Mouse (Mus musculus): Measurements from ENCODE around the gene Syndig1l. TPM values are rescaled to one million over a fixed set of nuclear protein-coding genes. Genes with fewer than 3 reads are reported as not detected.

The Syndig1l gene
- polyA plus RNA-seq, 1 experiment from 2014 or later: not detected

DNA sequence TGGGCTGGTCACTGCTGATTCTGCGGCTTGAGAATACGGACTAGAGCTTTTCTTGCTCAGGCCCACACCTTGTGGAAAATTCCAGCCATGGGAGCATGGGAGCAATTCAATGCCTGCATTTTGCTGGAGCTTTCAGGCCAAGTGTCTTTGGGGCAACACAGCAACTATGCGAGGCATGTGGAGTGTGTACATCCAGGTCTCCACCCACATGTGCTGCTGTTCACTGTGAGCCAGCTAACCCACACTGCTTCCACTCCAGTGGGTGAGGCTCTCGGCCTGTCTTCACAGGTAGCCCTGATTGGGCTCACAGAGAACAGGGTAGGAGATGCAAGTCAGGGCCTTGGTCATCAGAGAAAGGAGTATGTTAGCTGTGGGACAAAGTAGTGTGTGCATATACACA is 9.2 kb upstream of the Syndig1l start:
- Histone ChIP-seq H3K27me3 (replicated peaks; ENCODE audit: low read depth, poor library complexity, severe bottlenecking) (peaks cover 6% of the 10 kb centered on the region; the same call in 1 of the 2 replicates), H3K4me3 (no peak overlapping the region), H3K36me3 (replicated peaks) (no peaks in the 10 kb centered on the region), H3K4me1 (peaks cover 13% of the 10 kb centered on the region), H3K27ac (replicated peaks) (no peak overlapping the region), H3K9me3 (no peaks in the 10 kb centered on the region)
- DNase-seq (ENCODE audit: low spot score): no peak
- 88% methylated on average over 4 of the region's 4 CpGs for WGBS

GRCm38 (mm10) chr12:84706886-84707285 is 8.3 kb upstream of the Syndig1l start:
- H3K4me1 ChIP-seq: peaks cover 13% of the 10 kb centered on the region
- H3K9me3 ChIP-seq: no peaks in the 10 kb centered on the region
- no peak for DNase-seq (ENCODE audit: low spot score)
- H3K4me3 ChIP-seq: no peak overlapping the region
- H3K27me3 ChIP-seq (replicated peaks; ENCODE audit: low read depth, poor library complexity, severe bottlenecking): peaks cover 15% of the 10 kb centered on the region
- no peaks in the 10 kb centered on the region for H3K36me3 ChIP-seq (replicated peaks)
- H3K27ac ChIP-seq (replicated peaks): no peak overlapping the region
- 79% methylated on average over 4 of the region's 4 CpGs for WGBS

GRCm38 (mm10) chr12:84702586-84702985 is 4.0 kb upstream of the Syndig1l start:
- H3K27ac ChIP-seq (replicated peaks): no peak overlapping the region
- WGBS: 56% methylated on average over 7 of the region's 7 CpGs
- H3K36me3 ChIP-seq (replicated peaks): no peaks in the 10 kb centered on the region
- no peaks in the 10 kb centered on the region for H3K9me3 ChIP-seq
- DNase-seq (ENCODE audit: low spot score): no peak
- H3K27me3 ChIP-seq (replicated peaks; ENCODE audit: low read depth, poor library complexity, severe bottlenecking): peaks cover 58% of the 10 kb centered on the region
- H3K4me1 ChIP-seq: peaks cover 24% of the 10 kb centered on the region
- no peak overlapping the region for H3K4me3 ChIP-seq

DNA sequence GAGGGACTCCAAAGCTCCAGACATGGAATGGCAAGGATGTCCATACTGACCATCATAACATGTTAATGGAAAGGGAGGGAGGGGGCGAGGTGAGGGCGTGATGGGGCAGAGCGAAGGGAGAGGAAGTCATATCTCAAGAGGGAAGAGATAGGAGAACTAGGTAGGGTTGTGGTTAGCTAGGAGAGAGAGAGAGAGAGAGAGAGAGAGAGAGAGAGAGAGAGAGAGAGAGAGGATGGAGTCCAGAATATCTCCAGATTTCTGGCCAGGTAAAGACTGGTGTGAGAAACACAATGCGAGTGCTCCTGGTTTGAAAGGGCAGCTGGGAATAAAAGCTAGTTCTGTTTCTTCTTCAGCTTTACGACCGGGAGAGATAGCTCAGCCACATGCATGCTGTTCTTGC is 6.5 kb downstream of the Syndig1l start:
- peaks cover 8% of the 10 kb centered on the region for H3K27me3 ChIP-seq (replicated peaks; ENCODE audit: low read depth, poor library complexity, severe bottlenecking)
- no peak overlapping the region for H3K27ac ChIP-seq (replicated peaks)
- WGBS: 85% methylated on average over 6 of the region's 6 CpGs
- H3K4me1 ChIP-seq: no peaks in the 10 kb centered on the region
- H3K36me3 ChIP-seq (replicated peaks): no peaks in the 10 kb centered on the region
- H3K4me3 ChIP-seq: no peak overlapping the region
- DNase-seq (ENCODE audit: low spot score): no peak
- H3K9me3 ChIP-seq: no peaks in the 10 kb centered on the region

DNA sequence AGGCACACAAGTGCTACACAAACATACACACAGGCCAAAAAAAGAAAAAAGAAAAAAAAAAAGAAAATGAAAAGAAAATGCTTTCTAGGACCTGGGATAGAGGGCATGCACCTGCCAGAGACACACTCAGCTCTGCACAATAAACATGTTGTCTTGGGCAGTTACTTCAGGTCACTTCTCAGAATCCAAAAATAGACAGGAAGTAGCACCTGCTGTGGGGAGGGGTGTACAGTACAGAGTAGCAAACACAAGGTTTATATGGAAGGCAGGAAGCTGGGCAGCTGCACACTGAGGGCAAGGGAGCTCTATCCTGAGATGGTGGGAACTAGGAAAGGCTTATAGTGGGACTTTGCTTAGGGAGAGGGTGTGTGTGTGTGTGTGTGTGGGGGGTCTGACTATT is 7.3 kb downstream of the Syndig1l start:
- Histone ChIP-seq H3K9me3 (no peaks in the 10 kb centered on the region), H3K4me1 (no peaks in the 10 kb centered on the region), H3K27ac (replicated peaks) (no peak overlapping the region), H3K27me3 (replicated peaks; ENCODE audit: low read depth, poor library complexity, severe bottlenecking) (peaks cover under 1% of the 10 kb centered on the region; the same call in 1 of the 2 replicates), H3K4me3 (no peak overlapping the region), H3K36me3 (replicated peaks) (no peaks in the 10 kb centered on the region)
- no peak for DNase-seq (ENCODE audit: low spot score)

- Histone ChIP-seq H3K27ac (replicated peaks) (no peak overlapping the region), H3K27me3 (replicated peaks; ENCODE audit: low read depth, poor library complexity, severe bottlenecking) (no peaks in the 10 kb centered on the region), H3K4me3 (no peak overlapping the region), H3K36me3 (replicated peaks) (no peaks in the 10 kb centered on the region), H3K9me3 (no peaks in the 10 kb centered on the region), H3K4me1 (no peaks in the 10 kb centered on the region)
- WGBS: 88% methylated on average over 11 of the region's 11 CpGs
- no peak for DNase-seq (ENCODE audit: low spot score)
These were observed 9.6 kb downstream of the Syndig1l start for GRCm38 (mm10) chr12:84689051-84689450.

DNA sequence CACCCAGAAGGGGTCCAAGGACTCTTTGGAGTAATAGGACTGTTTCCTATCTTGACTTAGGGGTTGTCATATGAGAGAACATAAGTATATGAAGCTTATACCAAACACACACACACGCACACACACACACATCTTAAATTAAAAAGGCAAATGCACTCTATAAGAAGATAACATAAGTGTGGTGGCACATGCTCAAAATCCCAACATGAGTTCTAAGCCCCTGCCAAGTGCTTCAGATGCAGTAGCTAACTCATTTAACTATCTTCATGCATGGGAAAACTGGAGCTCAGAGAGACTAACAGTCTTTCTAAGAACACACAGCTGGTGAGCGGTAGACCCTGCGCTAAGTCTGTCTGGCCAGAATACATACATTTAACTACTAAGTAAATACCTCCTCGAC is 11.1 kb downstream of the Syndig1l start:
- H3K4me3 ChIP-seq: no peak overlapping the region
- no peak overlapping the region for H3K27ac ChIP-seq (replicated peaks)
- no peaks in the 10 kb centered on the region for H3K4me1 ChIP-seq
- 85% methylated on average over 4 of the region's 4 CpGs for WGBS
- no peaks in the 10 kb centered on the region for H3K9me3 ChIP-seq
- H3K27me3 ChIP-seq (replicated peaks; ENCODE audit: low read depth, poor library complexity, severe bottlenecking): no peaks in the 10 kb centered on the region
- no peak for DNase-seq (ENCODE audit: low spot score)
- H3K36me3 ChIP-seq (replicated peaks): no peaks in the 10 kb centered on the region

- Histone ChIP-seq H3K36me3 (replicated peaks) (no peaks in the 10 kb centered on the region), H3K27ac (replicated peaks) (no peak overlapping the region), H3K9me3 (no peaks in the 10 kb centered on the region), H3K4me3 (no peak overlapping the region), H3K27me3 (replicated peaks; ENCODE audit: low read depth, poor library complexity, severe bottlenecking) (peaks cover under 1% of the 10 kb centered on the region; the same call in 1 of the 2 replicates), H3K4me1 (no peaks in the 10 kb centered on the region)
- WGBS: 40% methylated on average over 4 of the region's 4 CpGs
- DNase-seq (ENCODE audit: low spot score): no peak
These were observed 12.5 kb downstream of the Syndig1l start for GRCm38 (mm10) chr12:84686176-84686575.

DNA sequence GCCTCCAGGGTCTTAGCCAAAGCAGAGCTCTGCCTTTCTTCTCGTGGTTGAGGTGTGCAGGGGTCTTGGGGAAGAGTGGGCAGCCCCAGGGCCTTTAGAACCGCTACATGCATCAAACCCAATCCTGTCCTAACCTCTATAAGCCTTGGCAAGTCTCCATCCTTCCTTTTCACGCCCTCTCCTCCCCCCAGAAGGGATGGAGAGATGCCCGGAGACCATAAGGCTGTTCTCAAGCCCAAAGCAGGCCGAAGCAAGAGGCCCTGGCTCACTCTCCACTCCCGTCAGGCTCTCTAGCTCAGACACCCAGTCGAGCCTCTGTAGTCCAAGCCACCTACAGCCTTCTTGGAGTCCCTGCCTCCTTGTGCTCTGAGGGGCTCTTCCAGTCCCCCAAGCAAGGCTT is 14.1 kb downstream of the Syndig1l start:
- Histone ChIP-seq H3K36me3 (replicated peaks) (no peaks in the 10 kb centered on the region), H3K4me1 (peaks cover 5% of the 10 kb centered on the region; the same call in 1 of the 2 replicates), H3K9me3 (no peaks in the 10 kb centered on the region), H3K27me3 (replicated peaks; ENCODE audit: low read depth, poor library complexity, severe bottlenecking) (peaks cover 14% of the 10 kb centered on the region), H3K27ac (replicated peaks) (no peak overlapping the region), H3K4me3 (no peak overlapping the region)
- 79% methylated on average over 7 of the region's 7 CpGs for WGBS
- no peak for DNase-seq (ENCODE audit: low spot score)

GRCm38 (mm10) chr12:84676011-84676410 is 22.6 kb downstream of the Syndig1l start:
- 85% methylated on average over 3 of the region's 3 CpGs for WGBS
- Histone ChIP-seq H3K36me3 (replicated peaks) (no peaks in the 10 kb centered on the region), H3K27me3 (replicated peaks; ENCODE audit: low read depth, poor library complexity, severe bottlenecking) (peaks cover 20% of the 10 kb centered on the region), H3K27ac (replicated peaks) (no peak overlapping the region), H3K4me3 (no peak overlapping the region), H3K9me3 (no peaks in the 10 kb centered on the region), H3K4me1 (peaks cover 13% of the 10 kb centered on the region)
- no peak for DNase-seq (ENCODE audit: low spot score)

- no peak overlapping the region for H3K4me3 ChIP-seq
- no peaks in the 10 kb centered on the region for H3K36me3 ChIP-seq (replicated peaks)
- 38% methylated on average over 14 of the region's 14 CpGs for WGBS
- H3K27me3 ChIP-seq (replicated peaks; ENCODE audit: low read depth, poor library complexity, severe bottlenecking): peaks cover 9% of the 10 kb centered on the region; the same call in 1 of the 2 replicates
- DNase-seq (ENCODE audit: low spot score): no peak
- peaks cover 8% of the 10 kb centered on the region for H3K4me1 ChIP-seq
- H3K27ac ChIP-seq (replicated peaks): no peak overlapping the region
- H3K9me3 ChIP-seq: no peaks in the 10 kb centered on the region
These were observed 23.7 kb downstream of the Syndig1l start for GRCm38 (mm10) chr12:84674666-84675526.

GRCm38 (mm10) chr12:84671646-84672045 is 27.0 kb downstream of the Syndig1l start:
- Histone ChIP-seq H3K4me3 (no peak overlapping the region), H3K27me3 (replicated peaks; ENCODE audit: low read depth, poor library complexity, severe bottlenecking) (peaks cover 8% of the 10 kb centered on the region; the same call in 1 of the 2 replicates), H3K36me3 (replicated peaks) (no peaks in the 10 kb centered on the region), H3K27ac (replicated peaks) (no peak overlapping the region), H3K9me3 (no peaks in the 10 kb centered on the region), H3K4me1 (peaks cover 8% of the 10 kb centered on the region)
- DNase-seq (ENCODE audit: low spot score): no peak
- 32% methylated on average over 10 of the region's 10 CpGs for WGBS

DNA sequence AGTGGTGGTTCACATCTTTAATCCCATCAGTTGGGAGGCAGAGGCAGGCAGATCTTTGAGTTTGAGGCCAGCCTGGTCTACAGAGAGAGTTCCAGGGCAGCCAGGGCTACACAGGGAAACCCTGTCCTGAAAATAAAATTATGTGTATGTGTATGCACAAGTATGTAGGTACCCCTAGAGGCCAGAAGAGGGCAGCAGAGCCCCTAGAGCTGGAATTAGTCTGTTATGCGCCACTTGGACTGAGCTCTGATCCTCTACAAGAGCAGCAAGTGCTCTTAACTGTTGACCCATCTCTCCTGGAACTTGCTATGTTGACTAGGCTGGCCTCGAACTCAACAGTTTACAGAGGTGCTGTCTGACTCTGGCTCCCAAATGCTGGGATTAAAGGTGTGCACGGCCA is 28.1 kb downstream of the Syndig1l start:
- DNase-seq (ENCODE audit: low spot score): no peak
- H3K27ac ChIP-seq (replicated peaks): no peak overlapping the region
- 87% methylated on average over 3 of the region's 3 CpGs for WGBS
- peaks cover 8% of the 10 kb centered on the region; the same call in 1 of the 2 replicates for H3K27me3 ChIP-seq (replicated peaks; ENCODE audit: low read depth, poor library complexity, severe bottlenecking)
- no peak overlapping the region for H3K4me3 ChIP-seq
- H3K4me1 ChIP-seq: peaks cover 8% of the 10 kb centered on the region
- no peaks in the 10 kb centered on the region for H3K36me3 ChIP-seq (replicated peaks)
- no peaks in the 10 kb centered on the region for H3K9me3 ChIP-seq
